Mouse (Mus musculus) CH12.LX (cell line): ENCODE data around the gene Fbxw10. TPM values are rescaled to one million over a fixed set of nuclear protein-coding genes. Genes with fewer than 3 reads are reported as not detected.
A peak's percentile ranks its signal among the peaks of the same experiment; 100 is the strongest.

ENCODE experiments used
- DNase-seq: peaks from one replicate; pipeline ENCODE4 v3.0.0-alpha.2; 2013; ENCODE audit errors: extremely low read depth
- H3K27ac ChIP-seq: 2 replicates; pipeline ENCODE4 v1.5.1; 2012; ENCODE audit warnings: low read depth, mild to moderate bottlenecking, control low read depth, moderate library complexity; ENCODE audit not compliant: insufficient read depth
- H3K27me3 ChIP-seq: replicated peaks from 2 replicates; pipeline ENCODE3; 2012; ENCODE audit warnings: inconsistent platforms
- H3K36me3 ChIP-seq, 2 experiments: replicated peaks in 1 of 2; 2 replicates each; pipeline versions ENCODE3 to v1.6.1; 2012; ENCODE audit warnings: inconsistent platforms in 1 of 2, low read length in 1 of 2, mild to moderate bottlenecking in 1 of 2, mixed read lengths in 1 of 2, moderate library complexity in 1 of 2; ENCODE audit not compliant: control insufficient read depth in 1 of 2, insufficient read depth in 1 of 2
- H3K4me1 ChIP-seq, 2 experiments: 2 replicates each; pipeline ENCODE4 v1.6.1; 2012; ENCODE audit warnings: inconsistent platforms in 1 of 2, moderate library complexity in 1 of 2; ENCODE audit not compliant: insufficient read depth in 2 of 2, control insufficient read depth in 1 of 2
- H3K4me2 ChIP-seq: 2 replicates; pipeline ENCODE4 v1.6.1; 2012; ENCODE audit warnings: low read depth, mild to moderate bottlenecking, control low read depth; ENCODE audit not compliant: poor library complexity, insufficient read depth, severe bottlenecking
- H3K4me3 ChIP-seq, 3 experiments: fragments of 150-350 bp in 1 of 3; sonication (generic) in 1 of 3; replicated peaks in 1 of 3; 2 replicates each; pipeline versions ENCODE3 to v1.5.1; 2011 to 2012; ENCODE audit warnings: low read depth in 2 of 3, low read length in 2 of 3, mild to moderate bottlenecking in 2 of 3, moderate library complexity in 2 of 3, control low read depth in 1 of 3, improper control_type of control experiment in 1 of 3, inconsistent platforms in 1 of 3, mixed read lengths in 1 of 3; ENCODE audit not compliant: poor library complexity in 1 of 3
- H3K79me2 ChIP-seq: replicated peaks from 2 replicates; pipeline ENCODE4 v1.6.1; 2012; ENCODE audit warnings: mild to moderate bottlenecking, moderate library complexity; ENCODE audit not compliant: control insufficient read depth, poor library complexity, insufficient read depth, severe bottlenecking; ENCODE audit errors: extremely low read depth
- H3K9ac ChIP-seq: 2 replicates; pipeline ENCODE4 v1.6.1; 2012; ENCODE audit warnings: low read depth, mild to moderate bottlenecking, control low read depth, moderate library complexity; ENCODE audit not compliant: insufficient read depth
- H3K9me3 ChIP-seq: replicated peaks from 2 replicates; pipeline ENCODE3; 2012; ENCODE audit warnings: low read length, inconsistent platforms, mixed read lengths
- BHLHE40 ChIP-seq: IDR thresholded peaks from 2 replicates; pipeline ENCODE4 v1.6.1; 2011; ENCODE audit warnings: mild to moderate bottlenecking, low read depth, low read length, improper control_type of control experiment
- CHD1 ChIP-seq: IDR thresholded peaks from 2 replicates; pipeline ENCODE4 v1.6.1; 2012; ENCODE audit warnings: low read depth, low read length, improper control_type of control experiment, inconsistent platforms
- CHD2 ChIP-seq: IDR thresholded peaks from 2 replicates; pipeline ENCODE4 v1.6.1; 2011; ENCODE audit warnings: low read length, improper control_type of control experiment
- ELF1 ChIP-seq: IDR thresholded peaks from 2 replicates; pipeline ENCODE4 v1.6.1; 2014; ENCODE audit warnings: low read depth, mild to moderate bottlenecking, inconsistent platforms, low read length, improper control_type of control experiment
- EP300 ChIP-seq: IDR thresholded peaks from 2 replicates; pipeline ENCODE4 v1.6.1; 2011; ENCODE audit warnings: low read length, improper control_type of control experiment
- ETS1 ChIP-seq: conservative IDR thresholded peaks from 2 replicates; pipeline ENCODE4 v1.6.1; 2012; ENCODE audit warnings: low read depth, mild to moderate bottlenecking, inconsistent platforms, low read length, improper control_type of control experiment, moderate library complexity
- GABPA ChIP-seq: IDR thresholded peaks from 2 replicates; pipeline ENCODE4 v1.6.1; 2012; ENCODE audit warnings: low read depth, low read length, improper control_type of control experiment, inconsistent platforms; ENCODE audit not compliant: insufficient replicate concordance
- HCFC1 ChIP-seq: IDR thresholded peaks from 2 replicates; pipeline ENCODE4 v1.6.1; 2012; ENCODE audit warnings: low read depth, mild to moderate bottlenecking, inconsistent platforms, low read length, improper control_type of control experiment
- IRF4 ChIP-seq: IDR thresholded peaks from 2 replicates; pipeline ENCODE4 v1.6.1; 2014; ENCODE audit warnings: low read depth, mild to moderate bottlenecking, inconsistent platforms, low read length, improper control_type of control experiment
- JUND ChIP-seq: conservative IDR thresholded peaks from 2 replicates; pipeline ENCODE4 v1.6.1; 2011; ENCODE audit warnings: low read depth, low read length, improper control_type of control experiment
- MAX ChIP-seq: IDR thresholded peaks from 2 replicates; pipeline ENCODE4 v1.6.1; 2011; ENCODE audit warnings: low read length, improper control_type of control experiment
- MAZ ChIP-seq: IDR thresholded peaks from 2 replicates; pipeline ENCODE4 v1.6.1; 2012; ENCODE audit warnings: low read depth, mild to moderate bottlenecking, inconsistent platforms, low read length, improper control_type of control experiment, moderate library complexity
- MEF2A ChIP-seq: IDR thresholded peaks from 2 replicates; pipeline ENCODE4 v1.6.1; 2014; ENCODE audit warnings: low read depth, mild to moderate bottlenecking, inconsistent platforms, low read length, improper control_type of control experiment, borderline replicate concordance
- MXI1 ChIP-seq: IDR thresholded peaks from 2 replicates; pipeline ENCODE4 v1.6.1; 2011; ENCODE audit warnings: mild to moderate bottlenecking, low read depth, low read length, improper control_type of control experiment
- MYC ChIP-seq: IDR thresholded peaks from 2 replicates; pipeline ENCODE4 v1.6.1; 2011; ENCODE audit warnings: low read depth, mild to moderate bottlenecking, improper control_type of control experiment, low read length
- NRF1 ChIP-seq: IDR thresholded peaks from 2 replicates; pipeline ENCODE4 v1.6.1; 2014; ENCODE audit warnings: low read depth, mild to moderate bottlenecking, inconsistent platforms, low read length, improper control_type of control experiment, moderate library complexity
- RAD21 ChIP-seq: IDR thresholded peaks from 2 replicates; pipeline ENCODE4 v1.6.1; 2011; ENCODE audit warnings: low read depth, mild to moderate bottlenecking, low read length, improper control_type of control experiment, moderate library complexity
- RCOR1 ChIP-seq: conservative IDR thresholded peaks from 2 replicates; pipeline ENCODE4 v1.6.1; 2012; ENCODE audit warnings: low read depth, mild to moderate bottlenecking, inconsistent platforms, low read length, improper control_type of control experiment
- SMC3 ChIP-seq: IDR thresholded peaks from 2 replicates; pipeline ENCODE4 v1.6.1; 2011; ENCODE audit warnings: low read depth, low read length, improper control_type of control experiment
- TCF12 ChIP-seq: IDR thresholded peaks from 2 replicates; pipeline ENCODE4 v1.6.1; 2014; ENCODE audit warnings: low read depth, mild to moderate bottlenecking, inconsistent platforms, low read length, improper control_type of control experiment
- UBTF ChIP-seq: IDR thresholded peaks from 2 replicates; pipeline ENCODE4 v1.6.1; 2012; ENCODE audit warnings: low read depth, mild to moderate bottlenecking, inconsistent platforms, low read length, improper control_type of control experiment, moderate library complexity
- USF1 ChIP-seq: IDR thresholded peaks from 2 replicates; pipeline ENCODE4 v1.6.1; 2014; ENCODE audit warnings: low read depth, mild to moderate bottlenecking, inconsistent platforms, low read length, improper control_type of control experiment
- dilution Hi-C: fragments of 300-500 bp; cut with MboI; formaldehyde crosslinking; loops from 2 replicates; pipeline ENCODE4 v1.14.3; 2020; ENCODE audit warnings: low sequenced_read_pairs; ENCODE audit not compliant: extremely low pct_unique_long_range_greater_than_20kb, extremely low pct_ligation_motif_present
- in situ Hi-C: fragments of 300-500 bp; cut with MboI; formaldehyde crosslinking; loops from 3 replicates; pipeline ENCODE4 v1.14.3; 2019; ENCODE audit warnings: low sequenced_read_pairs, low pct_ligation_motif_present, low pct_unique_long_range_greater_than_20kb, mixed read lengths
- polyA plus RNA-seq: library from polyadenylated mRNA; unstranded; fragments of >175 nt; gene quantifications from 2 replicates; pipeline ENCODE4 v1.2.1, GENCODE M21; 2012; ENCODE audit warnings: low read depth; ENCODE audit not compliant: insufficient read length
- total RNA-seq, 2 experiments: library from RNA; depleted of rRNA; stranded (reverse); fragments of 300-350 nt in 1 of 2; fragments of >200 nt in 1 of 2; gene quantifications; 2 replicates each; pipeline ENCODE4 v1.2.3; 2012 to 2014

The Fbxw10 gene
- total and polyA plus RNA-seq, 3 experiments, result 0.59 to 1.4 (median 0.78) TPM

DNA sequence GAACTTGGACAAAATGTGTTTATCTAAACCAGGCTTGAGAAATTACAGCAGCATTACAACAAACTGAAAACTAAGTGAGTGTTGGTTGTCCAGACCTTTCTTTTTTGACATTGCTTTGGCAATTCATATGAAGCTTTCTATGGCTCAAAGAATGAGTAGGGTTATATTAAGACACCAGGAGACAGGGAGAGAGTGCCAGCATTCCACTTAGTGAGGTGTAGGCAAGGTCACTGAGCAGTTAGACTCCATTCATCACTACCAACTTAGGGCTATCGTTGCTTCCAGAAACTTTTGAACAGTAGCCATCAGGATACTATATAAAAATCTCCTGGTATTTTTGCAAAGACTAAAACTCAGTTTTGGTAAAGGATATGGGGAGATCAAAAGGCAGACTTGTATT is 30.5 kb downstream of the Fbxw10 start:
- dilution Hi-C loops (no loop called here), in situ Hi-C loops (no loop called here)
- no peak for TF ChIP-seq MYC
- TF ChIP-seq RAD21, result no peak
- TF ChIP-seq MAX, result no peak
- H3K79me2 ChIP-seq, result peaks cover 10% of the 10 kb centered on the region
- peaks cover 11 to 61% of the 10 kb centered on the region in 2 experiments for H3K4me1 ChIP-seq
- H3K9me3 ChIP-seq, result no peaks in the 10 kb centered on the region
- DNase-seq, result no peak
- H3K27ac ChIP-seq, result no peak overlapping the region
- no peak overlapping the region for H3K9ac ChIP-seq
- H3K4me2 ChIP-seq, result no peak overlapping the region
- H3K27me3 ChIP-seq, result peaks cover 2% of the 10 kb centered on the region
- H3K4me3 ChIP-seq, result no peak overlapping the region
- H3K36me3 ChIP-seq, result peaks cover 0 to 8% of the 10 kb centered on the region in 2 experiments

GRCm38 (mm10) chr11:62878728-62879127 is 31.9 kb downstream of the Fbxw10 start:
- dilution Hi-C loops (no loop called here), in situ Hi-C loops (no loop called here)
- TF ChIP-seq CHD1, result peak; percentile 80
- no peak for TF ChIP-seq MXI1
- TF ChIP-seq CHD2, result no peak
- no peak for TF ChIP-seq MYC
- TF ChIP-seq ELF1, result no peak
- TF ChIP-seq EP300, result no peak; the same call in 1 of the 2 replicates
- no peak overlapping the region for H3K27ac ChIP-seq
- peak overlapping the region; percentile 34 for H3K4me2 ChIP-seq
- H3K79me2 ChIP-seq, result peaks cover 10% of the 10 kb centered on the region
- peak overlapping the region in 2 of 3 experiments; percentile 72 to 74 for H3K4me3 ChIP-seq
- peaks cover 11 to 62% of the 10 kb centered on the region in 2 experiments for H3K4me1 ChIP-seq
- no peak for DNase-seq
- H3K9ac ChIP-seq, result peak overlapping the region; percentile 31
- H3K27me3 ChIP-seq, result peaks cover 2% of the 10 kb centered on the region
- H3K9me3 ChIP-seq, result no peaks in the 10 kb centered on the region
- peaks cover 6 to 20% of the 10 kb centered on the region in 2 experiments for H3K36me3 ChIP-seq

DNA sequence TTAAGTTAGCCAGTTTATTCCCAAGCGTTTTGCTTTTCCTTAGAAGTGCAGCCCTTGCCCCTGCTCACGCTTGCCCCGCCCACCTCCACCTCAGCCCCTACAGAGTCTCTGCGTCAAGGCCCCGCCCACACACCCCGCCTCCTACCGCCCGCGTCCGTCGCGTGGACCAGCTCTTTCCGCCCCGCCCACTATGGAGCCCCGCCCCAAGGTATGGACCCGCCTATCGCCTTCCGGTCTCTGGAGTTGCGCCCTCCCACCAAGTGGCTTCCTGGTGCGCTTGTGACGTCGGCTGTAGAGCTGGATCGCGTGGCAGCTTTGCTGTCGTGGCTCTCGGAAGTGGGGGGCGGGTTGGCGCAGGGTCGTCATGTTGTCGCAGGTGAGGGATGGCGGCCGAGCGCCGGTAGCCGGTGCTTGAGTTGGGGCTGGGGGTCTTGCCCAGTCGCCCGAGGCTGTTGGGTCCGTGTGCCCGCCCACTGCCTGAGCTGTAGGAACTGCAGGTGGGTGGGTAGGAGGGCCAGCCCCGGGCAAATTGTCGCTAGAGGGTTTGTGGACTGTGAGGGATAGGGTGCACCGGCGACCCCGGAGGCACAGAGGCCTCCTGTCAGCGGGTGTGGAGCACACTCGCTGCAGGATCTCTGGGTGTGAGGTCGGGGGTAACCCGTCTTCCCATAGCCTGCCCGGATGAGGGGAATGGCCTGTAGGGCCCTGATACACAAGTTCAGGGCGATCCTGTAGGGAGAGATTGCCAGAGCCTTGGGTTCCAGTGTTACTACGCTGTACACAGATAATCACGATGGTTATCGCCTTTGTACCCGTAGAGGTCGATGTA is 32.6 kb downstream of the Fbxw10 start, which contains the start of gene Tvp23b:
Gene Tvp23b, plus strand, starts transcription at position 236 of the 829 bp plus-strand sequence.
- Histone ChIP-seq H3K9ac (peak within 1 kb of the TSS; percentile 74), H3K27me3 (peaks cover 2% of the 10 kb centered on the region), H3K4me2 (peak within 1 kb of the TSS; percentile 95), H3K79me2 (peaks cover 10% of the 10 kb centered on the region), H3K4me3 (peak within 1 kb of the TSS; percentile 72 to 84 (median 80)), H3K36me3 (peaks cover 6 to 27% of the 10 kb centered on the region in 2 experiments), H3K9me3 (no peaks in the 10 kb centered on the region), H3K27ac (peak within 1 kb of the TSS; percentile 37), H3K4me1 (peaks cover 11 to 62% of the 10 kb centered on the region in 2 experiments)
- in situ Hi-C loops, result no loop called here
- dilution Hi-C loops, result no loop called here
- peak; percentile 99 for DNase-seq
- TF ChIP-seq SMC3, result no peak
- 0 out of 2 replicates have a peak, but pooled peaks have one; percentile 28 for TF ChIP-seq CHD2
- no peak for TF ChIP-seq JUND
- peak; percentile 56 for TF ChIP-seq NRF1
- peak; percentile 49 for TF ChIP-seq BHLHE40
- TF ChIP-seq ELF1, result peak; percentile 97
- peak; percentile 14; the same call in 1 of the 2 replicates for TF ChIP-seq USF1
- peak; percentile 58; the same call in 1 of the 2 replicates for TF ChIP-seq MYC
- 0 out of 2 replicates have a peak, but pooled peaks have one; percentile 5 for TF ChIP-seq MEF2A
- TF ChIP-seq IRF4, result 0 out of 2 replicates have a peak, but pooled peaks have one; percentile 9
- peak; percentile 35 for TF ChIP-seq ETS1
- TF ChIP-seq EP300, result no peak
- TF ChIP-seq UBTF, result 0 out of 2 replicates have a peak, but pooled peaks have one; percentile 32
- TF ChIP-seq RCOR1, result no peak
- peak; percentile 90 for TF ChIP-seq MXI1
- no peak; the same call in 1 of the 2 replicates for TF ChIP-seq CHD1
- no peak; the same call in 1 of the 2 replicates for TF ChIP-seq GABPA
- peak; percentile 84 for TF ChIP-seq TCF12
- no peak; the same call in 1 of the 2 replicates for TF ChIP-seq MAZ
- peak; percentile 74 for TF ChIP-seq HCFC1
